Mouse (Mus musculus) T-helper 17 cell (primary cell): Measurements from ENCODE around the gene Tor4a.

ENCODE experiments used
- in situ Hi-C, 2 experiments: fragments of 300-600 bp; cut with MboI, MseI; formaldehyde crosslinking; loops; 1 replicate in 1 of 2; 2 replicates in 1 of 2; pipeline ENCODE4 v1.15.1; 2025; ENCODE audit warnings: high pct_unique_total_duplicates in 2 of 2

The Tor4a gene

GRCm38 (mm10) chr2:25194006-25194405, 2.7 kb downstream of the Tor4a start:
- in situ Hi-C loops, result loop anchor here in 1 of 2 experiments (5.0 kb wide), 1 partner anchor 58 kb away; no protein-coding TSS in a partner anchor

- in situ Hi-C loops, result loop anchor here in 1 of 2 experiments (5.0 kb wide), 1 partner anchor 59 kb away; no protein-coding TSS in a partner anchor
These were observed 3.3 kb downstream of the Tor4a start for GRCm38 (mm10) chr2:25193330-25193770.

GRCm38 (mm10) chr2:25187841-25188240, 8.8 kb downstream of the Tor4a start:
- in situ Hi-C loops, result no loop called here

GRCm38 (mm10) chr2:25186575-25186930, 10.1 kb downstream of the Tor4a start:
- in situ Hi-C loops, result no loop called here

GRCm38 (mm10) chr2:25185625-25186574, 10.8 kb downstream of the Tor4a start:
- in situ Hi-C loops, result no loop called here

GRCm38 (mm10) chr2:25184496-25184895, 12.2 kb downstream of the Tor4a start:
- in situ Hi-C loops, result no loop called here

- in situ Hi-C loops, result no loop called here
These were observed 13.3 kb downstream of the Tor4a start for GRCm38 (mm10) chr2:25183336-25183735.

- in situ Hi-C loops, result no loop called here
These were observed 14.0 kb downstream of the Tor4a start for GRCm38 (mm10) chr2:25182664-25183063.

- in situ Hi-C loops, result no loop called here
These were observed 14.7 kb downstream of the Tor4a start for GRCm38 (mm10) chr2:25181891-25182397.

- in situ Hi-C loops, result no loop called here
These were observed 15.5 kb downstream of the Tor4a start for GRCm38 (mm10) chr2:25180973-25181890.

- in situ Hi-C loops, result no loop called here
These were observed 16.2 kb downstream of the Tor4a start, which contains the start of gene Nrarp for GRCm38 (mm10) chr2:25180478-25180903. TSS of gene Nrarp (plus strand) at chr2:25180758.

- in situ Hi-C loops, result no loop called here
These were observed 17.0 kb downstream of the Tor4a start for GRCm38 (mm10) chr2:25179566-25180217.

GRCm38 (mm10) chr2:25178285-25178972, 18.3 kb downstream of the Tor4a start:
- in situ Hi-C loops, result no loop called here

GRCm38 (mm10) chr2:25177685-25178084, 19.0 kb downstream of the Tor4a start:
- in situ Hi-C loops, result no loop called here

GRCm38 (mm10) chr2:25177076-25177475, 19.6 kb downstream of the Tor4a start:
- in situ Hi-C loops, result no loop called here

- in situ Hi-C loops, result no loop called here
These were observed 20.1 kb downstream of the Tor4a start for GRCm38 (mm10) chr2:25176573-25176972.

GRCm38 (mm10) chr2:25175690-25176078, 21.0 kb downstream of the Tor4a start:
- in situ Hi-C loops, result no loop called here

- in situ Hi-C loops, result no loop called here
These were observed 21.6 kb downstream of the Tor4a start for GRCm38 (mm10) chr2:25174866-25175689.

GRCm38 (mm10) chr2:25173821-25174220, 22.9 kb downstream of the Tor4a start:
- in situ Hi-C loops, result no loop called here

- in situ Hi-C loops, result no loop called here
These were observed 24.1 kb downstream of the Tor4a start for GRCm38 (mm10) chr2:25172629-25173028.
